Mouse (Mus musculus) regulatory T cell (primary cell): ENCODE results near the gene Ikbkg.

Source experiments
- in situ Hi-C: fragments of 300-600 bp; cut with MboI, MseI; formaldehyde crosslinking; loops from one replicate; pipeline ENCODE4 v1.15.1; 2025; ENCODE audit warnings: high pct_unique_total_duplicates

Gene Ikbkg

GRCm38 (mm10) chrX:74392535-74393443 lies at the start of gene Ikbkg, which contains the start of gene Fam3a:
Gene Ikbkg, plus strand, starts transcription at chrX:74393290.
Gene Fam3a, minus strand, starts transcription at chrX:74393272.
- in situ Hi-C loops: loop anchor here (5.0 kb wide), 1 partner anchor 35 kb away; no protein-coding TSS in a partner anchor

- in situ Hi-C loops: loop anchor here (10.0 kb wide), 1 partner anchor 62 kb away; no protein-coding TSS in a partner anchor
These were observed 40.2 kb upstream of the Ikbkg start for GRCm38 (mm10) chrX:74352645-74353466.

GRCm38 (mm10) chrX:74353467-74353770 lies 39.7 kb upstream of the Ikbkg start, which contains the start of gene Lage3:
Gene Lage3, minus strand, starts transcription at chrX:74353618.
- in situ Hi-C loops: loop anchor here (10.0 kb wide), 1 partner anchor 61 kb away; no protein-coding TSS in a partner anchor

- in situ Hi-C loops: loop anchor here (5.0 to 10.0 kb wide), 2 partner anchors 35 to 58 kb away; partner anchors contain the start of genes Fam3a and Ikbkg
These were observed 36.0 kb upstream of the Ikbkg start for GRCm38 (mm10) chrX:74357069-74357468.

GRCm38 (mm10) chrX:74359171-74359570 lies 33.9 kb upstream of the Ikbkg start:
- in situ Hi-C loops: loop anchor here (5.0 to 10.0 kb wide), 2 partner anchors 33 to 56 kb away; partner anchors contain the start of genes Fam3a and Ikbkg

- in situ Hi-C loops: no loop called here
These were observed 25.6 kb upstream of the Ikbkg start for GRCm38 (mm10) chrX:74367512-74367911.

- in situ Hi-C loops: no loop called here
These were observed 24.7 kb upstream of the Ikbkg start for GRCm38 (mm10) chrX:74368209-74368909.

- in situ Hi-C loops: no loop called here
These were observed 20.1 kb upstream of the Ikbkg start, which contains the start of the genes Ubl4a and Slc10a3 for GRCm38 (mm10) chrX:74372888-74373549. Gene Ubl4a, minus strand, starts transcription at chrX:74373218. Gene Slc10a3, minus strand, starts transcription at chrX:74373349.

- in situ Hi-C loops: no loop called here
These were observed 8.6 kb upstream of the Ikbkg start for GRCm38 (mm10) chrX:74384451-74384850.

- in situ Hi-C loops: no loop called here
These were observed 4.9 kb upstream of the Ikbkg start for GRCm38 (mm10) chrX:74388153-74388552.

GRCm38 (mm10) chrX:74400136-74400535 lies 7.0 kb downstream of the Ikbkg start:
- in situ Hi-C loops: no loop called here

- in situ Hi-C loops: no loop called here
These were observed 15.2 kb downstream of the Ikbkg start for GRCm38 (mm10) chrX:74408340-74408739.

- in situ Hi-C loops: loop anchor here (5.0 to 10.0 kb wide), 3 partner anchors 59 to 291 kb away; partner anchors contain the start of genes Emd and Lage3
These were observed 20.3 kb downstream of the Ikbkg start for GRCm38 (mm10) chrX:74413377-74413776.

GRCm38 (mm10) chrX:74424443-74424842 lies 31.4 kb downstream of the Ikbkg start:
- in situ Hi-C loops: no loop called here

- in situ Hi-C loops: no loop called here
These were observed 32.1 kb downstream of the Ikbkg start for GRCm38 (mm10) chrX:74425195-74425594.

GRCm38 (mm10) chrX:74426256-74426655 lies 33.2 kb downstream of the Ikbkg start:
- in situ Hi-C loops: no loop called here

GRCm38 (mm10) chrX:74427116-74427515 lies 34.0 kb downstream of the Ikbkg start:
- in situ Hi-C loops: no loop called here

- in situ Hi-C loops: no loop called here
These were observed 35.2 kb downstream of the Ikbkg start for GRCm38 (mm10) chrX:74428146-74428825.

GRCm38 (mm10) chrX:74428826-74429276 lies 35.8 kb downstream of the Ikbkg start, which contains the start of gene G6pdx:
Gene G6pdx, minus strand, starts transcription at chrX:74429194.
- in situ Hi-C loops: no loop called here
